Mouse (Mus musculus) heart, postnatal 25 days (tissue): ENCODE measurements around the gene Lrit3. TPM values are rescaled to one million over a fixed set of nuclear protein-coding genes. Genes with fewer than 3 reads are reported as not detected.

Experiments used
- DNase-seq: peaks from one replicate; pipeline ENCODE4 v3.0.0; 2022; ENCODE audit warnings: low spot score
- intact Hi-C: fragments of 180-260 bp; cut with DNase I; formaldehyde crosslinking; loops from one replicate; pipeline ENCODE4 v1.15.1; 2025
- total RNA-seq, 2 experiments: library from RNA; stranded (reverse); gene quantifications; 2 replicates each; pipeline ENCODE4 v1.2.3; 2021

Lrit3 gene
- total RNA-seq, result not detected

DNA sequence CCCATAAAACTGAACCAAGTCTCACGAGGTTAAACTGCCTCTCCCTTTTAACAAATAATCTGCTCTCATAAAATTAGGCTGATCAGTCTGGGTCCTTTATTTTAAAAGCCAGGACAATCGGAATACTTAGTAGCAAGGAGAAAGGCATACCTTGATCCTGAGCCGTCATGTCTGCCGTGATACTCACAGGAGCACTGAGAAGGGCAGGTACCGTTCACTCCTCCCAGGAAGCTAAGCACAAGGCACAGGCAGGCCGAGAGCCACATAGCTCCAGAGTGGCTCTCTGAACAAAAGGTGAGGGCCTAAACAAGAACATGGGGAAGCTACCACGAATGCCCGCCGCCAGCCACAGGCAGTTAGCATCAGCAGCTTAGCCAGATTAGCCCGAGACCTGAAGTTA, at the start of gene Lrit3:
Gene Lrit3 (minus strand): TSS at position 266 of the 400 bp plus-strand sequence.
- DNase-seq, result no peak
- intact Hi-C loops, result no loop called here

DNA sequence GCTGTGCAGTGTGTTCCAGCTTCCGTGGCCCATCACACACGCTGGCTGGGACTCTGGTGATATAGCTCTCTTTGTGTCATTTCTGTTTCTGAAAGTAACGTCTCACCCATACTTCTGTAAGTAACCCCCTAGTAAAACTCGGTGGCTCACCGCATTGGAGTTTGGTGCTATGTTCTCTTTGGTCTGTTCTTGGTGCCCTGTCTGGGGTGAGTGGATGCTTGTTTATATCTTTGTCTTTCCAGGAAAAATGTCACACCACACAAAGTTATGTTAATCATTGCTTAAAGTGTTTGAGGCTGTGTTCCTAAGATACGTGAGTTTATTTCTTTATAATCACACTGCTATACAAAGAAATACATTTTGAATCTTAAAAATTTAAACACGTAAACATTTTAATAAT, 43.0 kb upstream of the Lrit3 start:
- no peak for DNase-seq
- intact Hi-C loops, result no loop called here

DNA sequence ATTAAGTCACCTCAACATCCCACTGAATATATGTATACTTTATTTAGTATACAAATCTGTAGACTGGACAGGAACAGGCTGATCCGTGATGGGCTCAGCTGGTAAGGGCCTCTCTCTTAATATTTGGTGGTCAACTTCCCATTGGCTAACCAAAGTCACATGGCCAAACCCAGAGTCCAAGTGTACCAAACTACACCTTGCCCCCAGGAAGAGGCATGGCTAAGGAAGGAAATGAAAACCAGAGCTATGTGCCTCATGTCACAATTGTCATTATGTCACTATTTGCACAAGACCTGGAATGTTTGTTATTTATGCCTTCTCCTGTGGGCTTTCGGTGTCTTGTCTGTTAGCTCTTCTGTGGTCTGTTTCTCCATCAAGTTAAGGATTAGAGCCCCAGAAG, 42.0 kb upstream of the Lrit3 start:
- intact Hi-C loops, result no loop called here
- no peak for DNase-seq

DNA sequence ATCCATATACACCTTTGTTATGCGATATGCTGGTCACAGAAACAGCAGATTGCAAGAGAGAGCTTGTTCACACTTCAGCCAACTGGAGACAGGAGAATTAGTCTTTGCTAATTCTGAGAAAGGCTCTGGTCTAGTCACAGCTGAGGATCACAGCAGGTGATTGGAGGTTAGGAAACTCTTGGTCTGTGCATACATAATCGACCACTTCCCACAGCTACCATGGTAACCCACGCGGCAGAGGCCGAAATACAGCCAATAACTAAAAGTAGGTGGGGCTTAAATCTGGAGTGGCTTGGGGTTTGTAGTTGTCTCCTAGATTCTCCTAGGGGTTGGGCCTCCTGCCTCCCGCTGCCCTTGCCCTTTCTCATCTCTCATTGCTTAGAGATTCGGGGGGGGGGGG, 34.2 kb upstream of the Lrit3 start:
- no peak for DNase-seq
- intact Hi-C loops, result loop anchor here (10.0 kb wide), 1 partner anchor 867 kb away; the partner anchor contains the start of gene Ostc

DNA sequence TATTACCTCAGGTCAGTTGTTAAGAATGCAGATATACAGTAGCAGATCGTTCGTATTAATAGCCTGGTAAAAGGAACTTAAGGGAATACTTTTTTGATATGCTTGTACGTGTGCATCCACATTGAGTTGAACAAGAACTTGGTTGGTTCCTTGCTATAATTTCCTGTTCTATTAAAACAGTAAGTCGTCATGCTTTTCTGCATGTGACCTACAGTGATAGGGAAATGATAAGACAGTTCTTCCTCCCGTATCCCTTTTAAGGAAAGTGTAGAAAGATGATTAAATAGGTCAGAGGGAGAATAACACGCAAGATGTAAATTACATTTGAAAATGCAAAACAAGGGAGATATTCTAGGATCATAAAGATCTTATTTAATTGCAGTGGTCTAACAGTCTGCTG, 33.1 kb upstream of the Lrit3 start:
- intact Hi-C loops, result loop anchor here (10.0 kb wide), 1 partner anchor 868 kb away; the partner anchor contains the start of gene Ostc
- DNase-seq, result no peak

DNA sequence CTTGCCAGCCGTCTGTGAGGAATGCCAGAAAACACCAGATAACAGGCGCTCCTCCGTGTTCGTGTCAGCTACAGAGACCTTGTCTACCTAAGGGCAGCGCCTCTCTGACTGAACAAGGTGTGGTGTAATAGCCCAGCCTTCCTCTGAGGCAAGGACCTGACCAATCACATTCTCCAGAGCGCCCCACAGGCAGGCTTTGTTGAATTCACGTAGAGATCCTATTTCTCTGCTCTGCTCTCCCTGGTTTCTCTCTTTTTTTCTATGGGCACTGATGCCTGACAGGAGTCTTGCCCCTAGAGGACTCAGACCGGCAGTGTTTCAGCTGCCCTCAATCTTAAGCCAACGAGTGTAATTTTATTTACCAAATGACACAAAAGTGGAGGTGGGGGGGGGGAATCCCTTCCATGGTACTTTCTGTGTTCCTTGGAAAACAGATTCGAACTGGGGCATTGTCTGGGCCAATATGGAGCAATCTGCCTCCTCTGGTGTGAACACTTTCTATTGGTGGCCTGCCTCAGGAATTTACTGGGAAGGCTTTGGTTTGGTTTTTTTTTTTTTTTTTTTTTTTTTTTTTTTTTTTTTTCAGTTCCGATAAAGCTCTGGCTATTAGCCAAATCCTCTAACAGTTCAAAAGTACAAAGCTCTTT, 32.3 kb upstream of the Lrit3 start:
- intact Hi-C loops, result loop anchor here (10.0 kb wide), 1 partner anchor 869 kb away; the partner anchor contains the start of gene Ostc
- no peak for DNase-seq

DNA sequence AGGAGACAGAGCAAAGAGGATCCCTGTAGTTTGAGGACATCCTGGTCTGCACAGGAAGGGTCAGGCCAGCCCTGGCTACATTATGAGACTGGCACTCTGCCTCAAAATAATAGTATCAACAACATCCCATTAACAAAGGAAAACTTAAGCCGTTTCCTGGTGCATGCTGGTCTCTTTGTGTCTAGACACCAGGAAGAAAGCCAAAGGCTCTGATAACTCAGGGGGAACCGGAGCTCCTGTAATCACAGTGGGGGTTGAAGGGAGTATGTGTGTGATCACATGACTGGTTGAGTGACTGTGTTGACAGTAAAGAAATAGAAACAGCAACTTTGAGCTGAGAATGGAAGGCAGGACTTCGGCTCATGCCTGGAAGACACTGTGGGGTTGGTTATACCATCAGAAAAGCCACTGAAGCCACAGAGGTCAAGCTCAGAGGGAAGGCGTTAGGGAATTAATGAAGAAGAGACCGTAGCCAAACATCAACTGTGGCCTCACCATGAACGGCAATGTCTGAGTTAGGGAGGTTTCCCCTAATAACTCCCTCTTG, 31.6 kb upstream of the Lrit3 start, which contains the start of gene Cfi:
Gene Cfi (plus strand): TSS at position 497 of the 547 bp plus-strand sequence.
- DNase-seq, result no peak
- intact Hi-C loops, result loop anchor here (10.0 kb wide), 1 partner anchor 869 kb away; the partner anchor contains the start of gene Ostc

DNA sequence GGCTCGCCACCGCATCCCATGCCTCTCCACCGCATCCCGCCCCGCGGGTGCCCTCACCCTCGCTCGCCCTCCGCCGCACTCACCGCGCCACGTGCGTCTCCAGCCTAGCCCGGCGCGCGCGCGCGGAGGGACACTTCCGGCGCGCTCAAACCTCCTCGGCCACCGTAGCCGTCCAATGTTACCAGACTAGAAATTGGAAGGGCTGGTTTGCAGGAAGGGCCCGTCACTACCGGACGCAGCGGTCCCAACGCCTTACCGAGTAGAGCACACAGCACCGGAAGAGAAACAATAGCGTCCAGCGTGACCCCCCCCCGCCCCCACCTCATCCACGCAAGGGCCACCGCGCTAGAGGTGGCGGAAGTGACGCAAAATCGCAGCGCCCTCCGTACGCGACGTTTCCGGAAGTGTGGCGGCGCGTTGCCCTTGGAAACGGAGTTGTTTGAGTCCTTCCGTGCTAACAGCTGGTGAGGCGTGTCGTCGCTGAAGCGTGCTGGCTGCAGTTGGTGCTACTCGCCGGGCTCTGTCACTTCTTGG, 27.3 kb upstream of the Lrit3 start, which contains the start of gene Gar1:
Gene Gar1 (minus strand): TSS at position 362 of the 534 bp plus-strand sequence.
- intact Hi-C loops, result loop anchor here (2.0 to 10.0 kb wide), 4 partner anchors 46 to 874 kb away; partner anchors contain the start of genes Ostc and Pla2g12a
- DNase-seq, result peak; percentile 90

DNA sequence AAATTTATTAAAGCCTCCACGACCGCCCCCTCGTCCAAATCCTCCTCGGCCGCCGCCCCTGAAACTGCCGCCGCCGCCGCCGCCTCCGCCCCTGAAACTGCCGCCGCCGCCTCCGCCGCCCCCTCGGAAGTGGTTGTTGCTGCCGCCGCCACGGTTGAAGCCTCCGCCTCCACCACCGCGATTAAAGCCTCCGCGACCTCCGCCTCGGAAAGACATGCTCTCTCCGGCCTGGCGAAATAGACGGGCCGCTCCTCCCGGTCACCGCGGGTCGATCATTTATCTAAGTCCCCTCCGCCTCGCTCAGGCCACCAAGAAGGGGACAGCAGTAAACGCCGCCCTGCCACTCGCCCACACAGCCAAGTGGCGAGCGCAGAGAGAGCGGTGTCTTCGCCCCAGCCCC, 26.8 kb upstream of the Lrit3 start:
- intact Hi-C loops, result loop anchor here (2.0 to 10.0 kb wide), 4 partner anchors 47 to 874 kb away; partner anchors contain the start of genes Ostc and Pla2g12a

DNA sequence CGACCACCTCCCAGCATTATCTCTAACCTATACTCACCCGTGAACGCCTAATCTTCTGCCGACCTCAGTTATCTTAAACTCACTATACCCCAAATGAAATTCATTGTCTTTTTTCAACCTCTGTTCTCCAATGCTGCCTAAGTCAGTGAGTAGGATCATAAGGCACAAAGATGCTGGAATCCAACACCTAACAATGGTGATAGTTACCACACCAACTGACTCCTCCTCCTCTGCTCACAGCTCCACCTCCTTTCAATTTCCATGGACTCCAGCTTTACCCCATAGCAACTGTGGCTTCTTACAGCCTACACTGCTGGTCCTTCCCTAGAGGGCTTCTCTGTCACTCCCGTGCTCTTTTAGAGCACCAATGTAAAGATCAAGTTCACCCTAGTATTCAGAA, 23.9 kb upstream of the Lrit3 start:
- no peak for DNase-seq
- intact Hi-C loops, result loop anchor here (5.0 to 10.0 kb wide), 3 partner anchors 235 to 293 kb away; partner anchors contain the start of genes Elovl6 and Sec24b

More for the DNA sequence above, 26.8 kb upstream of the Lrit3 start:
- no peak for DNase-seq

DNA sequence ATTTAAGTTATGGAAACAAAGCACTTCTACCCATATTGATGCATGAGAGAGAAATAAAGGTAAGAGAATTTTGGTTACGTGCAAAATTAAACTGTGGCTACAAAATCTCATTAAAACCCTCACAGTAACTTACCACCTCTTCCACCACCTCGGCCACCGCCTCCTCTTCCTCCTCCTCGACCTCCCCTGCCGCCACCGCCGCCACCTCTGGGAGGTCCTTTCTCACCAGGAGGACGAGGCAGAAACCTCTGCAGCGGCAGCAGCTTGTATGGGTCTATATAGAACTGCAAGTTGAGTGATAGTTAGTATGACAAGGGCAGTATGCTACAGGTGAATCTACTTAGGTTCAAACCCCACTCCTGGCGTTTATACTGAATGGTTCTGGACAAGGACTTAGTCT, 22.9 kb upstream of the Lrit3 start:
- intact Hi-C loops, result loop anchor here (5.0 to 10.0 kb wide), 3 partner anchors 236 to 292 kb away; partner anchors contain the start of genes Elovl6 and Sec24b
- DNase-seq, result no peak

DNA sequence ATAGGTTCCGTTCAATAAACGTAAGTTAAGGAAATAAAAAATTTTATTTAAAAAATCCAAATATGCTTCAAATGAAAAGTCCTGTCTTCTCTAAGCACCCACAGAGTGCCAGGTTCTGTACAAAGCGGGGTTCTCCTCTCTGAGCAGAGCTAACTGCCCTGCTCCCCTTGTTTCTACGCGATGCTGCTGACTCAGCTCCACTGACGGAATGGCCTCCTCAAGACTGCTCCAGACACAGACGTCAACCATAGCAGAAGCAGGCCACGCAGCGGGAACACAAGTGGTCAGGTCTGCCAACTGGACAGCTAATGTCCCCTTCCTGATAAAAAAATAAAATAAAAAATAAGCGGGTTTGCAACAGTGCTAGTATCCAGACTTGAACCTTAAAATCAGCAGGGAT, 21.1 kb upstream of the Lrit3 start:
- no peak for DNase-seq
- intact Hi-C loops, result loop anchor here (5.0 to 10.0 kb wide), 3 partner anchors 237 to 290 kb away; partner anchors contain the start of genes Elovl6 and Sec24b

DNA sequence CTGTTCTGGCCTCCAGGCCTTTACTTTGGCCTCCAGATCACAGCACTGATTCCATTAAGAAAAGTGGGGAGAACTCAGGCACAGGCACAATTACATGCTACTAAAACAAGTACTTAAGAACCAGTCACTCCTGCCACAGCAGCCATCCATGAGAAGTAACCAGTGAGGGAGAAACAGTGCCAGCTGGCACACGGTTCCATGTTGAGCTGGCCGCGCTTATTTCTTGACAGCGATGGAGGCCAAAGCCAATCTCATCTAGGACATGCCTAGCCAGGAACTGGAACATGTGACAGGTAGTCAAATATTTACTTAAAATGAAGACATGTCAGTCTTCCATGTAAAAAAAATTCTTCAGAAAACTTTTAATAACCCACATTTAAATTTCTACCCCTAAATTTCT, 20.3 kb upstream of the Lrit3 start:
- intact Hi-C loops, result loop anchor here (10.0 kb wide), 1 partner anchor 289 kb away; the partner anchor contains the start of gene Elovl6
- no peak for DNase-seq

DNA sequence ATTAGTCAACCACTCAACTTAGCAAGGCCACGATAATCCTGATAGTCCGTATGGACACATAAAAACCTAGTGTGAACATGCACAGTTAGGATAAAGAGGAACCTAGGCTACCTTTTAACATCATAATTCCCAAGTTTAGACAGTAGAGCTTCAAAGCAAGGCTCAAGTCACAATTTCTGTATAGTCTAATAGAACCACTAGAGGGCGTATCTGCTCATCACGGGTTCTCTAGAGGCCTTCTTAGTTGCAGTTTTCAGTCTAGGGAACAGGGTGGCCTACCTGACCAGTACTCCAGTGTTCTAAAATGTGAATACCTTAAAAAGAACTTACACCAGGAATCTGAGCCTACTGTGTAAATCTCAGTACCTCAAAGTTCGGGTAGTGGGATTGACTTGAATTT, 19.5 kb upstream of the Lrit3 start:
- DNase-seq, result no peak
- intact Hi-C loops, result loop anchor here (10.0 kb wide), 1 partner anchor 288 kb away; the partner anchor contains the start of gene Elovl6

DNA sequence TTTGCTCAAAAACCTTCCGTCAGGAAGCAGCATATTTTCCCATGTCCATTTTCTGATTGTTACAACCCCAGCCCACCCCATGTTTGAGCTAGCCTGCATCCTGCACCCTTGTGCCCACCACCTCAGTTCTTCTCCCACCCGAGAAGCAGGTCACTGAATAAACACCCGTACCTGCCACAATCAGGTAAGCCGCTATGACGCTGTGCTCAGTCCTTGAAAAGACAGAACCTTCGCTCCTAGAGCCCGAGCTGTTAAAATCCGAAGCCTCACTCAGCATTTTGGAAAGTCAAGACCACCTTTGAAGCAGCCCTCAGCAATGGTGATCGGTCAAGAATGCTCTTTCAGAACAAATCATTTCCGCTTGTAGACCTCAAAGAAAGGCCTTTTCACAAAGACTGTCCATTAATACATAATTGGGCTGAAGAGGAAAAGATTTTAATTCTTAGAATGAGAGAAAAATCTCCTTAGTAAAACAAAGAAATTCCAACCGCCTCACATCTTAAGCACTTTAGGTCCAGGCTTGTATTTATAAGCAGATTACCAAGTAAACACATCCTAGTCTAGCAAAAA, 18.5 kb upstream of the Lrit3 start, which contains the start of gene Rrh:
Gene Rrh (minus strand): TSS at position 382 of the 570 bp plus-strand sequence.
- DNase-seq, result no peak
- intact Hi-C loops, result loop anchor here (10.0 kb wide), 1 partner anchor 287 kb away; the partner anchor contains the start of gene Elovl6

DNA sequence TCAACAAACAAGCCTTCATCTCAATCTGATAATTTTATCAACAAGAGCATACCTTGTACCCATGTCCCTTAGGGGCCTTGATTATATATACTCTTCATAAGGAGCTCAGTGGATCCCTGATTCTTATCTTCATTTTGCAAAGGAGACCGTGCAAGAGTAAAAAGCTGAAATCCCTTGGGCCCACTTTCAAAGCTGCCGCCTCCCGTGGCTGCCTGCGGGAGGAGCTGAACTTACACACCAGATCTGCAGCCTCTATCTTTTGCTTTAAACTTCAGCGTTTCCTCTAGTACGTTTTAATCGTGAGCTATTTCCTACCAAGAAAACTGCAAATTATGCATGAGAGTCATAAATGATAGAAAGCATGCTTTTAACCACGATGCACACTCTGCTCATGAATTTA, 17.9 kb upstream of the Lrit3 start:
- intact Hi-C loops, result loop anchor here (10.0 kb wide), 1 partner anchor 287 kb away; the partner anchor contains the start of gene Elovl6
- no peak for DNase-seq

DNA sequence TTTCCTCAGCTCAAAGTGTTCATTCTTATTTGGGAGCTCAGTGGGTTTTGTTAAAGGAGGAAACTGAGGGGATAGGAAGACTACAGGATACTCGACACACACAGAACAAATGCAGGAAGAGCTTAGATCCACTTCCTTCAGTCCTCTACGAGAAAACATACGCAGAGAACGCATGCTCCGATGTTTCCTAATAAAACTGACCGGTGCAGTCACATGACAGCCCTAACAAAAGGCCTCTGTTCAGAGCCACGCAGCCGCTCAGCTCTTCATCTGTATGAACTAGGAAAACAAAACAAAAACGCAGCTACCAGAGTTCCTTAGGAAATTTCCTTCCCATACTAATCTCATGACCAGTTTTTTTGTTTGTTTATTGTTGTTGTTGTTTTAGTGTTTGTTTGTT, 17.0 kb upstream of the Lrit3 start:
- DNase-seq, result no peak
- intact Hi-C loops, result loop anchor here (10.0 kb wide), 1 partner anchor 286 kb away; the partner anchor contains the start of gene Elovl6

DNA sequence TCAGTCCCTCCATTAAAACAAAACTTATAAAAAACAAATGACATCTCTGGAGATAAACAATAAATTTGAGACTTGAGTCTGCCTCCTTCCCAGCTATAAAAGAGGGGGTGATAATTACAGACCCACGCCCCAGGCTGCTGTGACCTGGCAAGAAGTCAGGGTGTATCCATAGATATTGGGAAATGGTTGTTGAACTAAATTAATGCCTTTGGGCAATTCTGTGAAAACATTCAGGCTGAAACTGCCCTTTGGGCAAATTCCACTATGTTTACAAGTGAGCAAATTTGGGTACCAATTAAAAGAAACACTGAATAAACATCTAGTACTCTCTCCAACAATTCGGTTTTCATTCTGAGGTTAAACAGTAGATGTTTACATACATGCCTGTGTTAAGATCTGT, 4.8 kb downstream of the Lrit3 start:
- intact Hi-C loops, result no loop called here
- DNase-seq, result no peak

DNA sequence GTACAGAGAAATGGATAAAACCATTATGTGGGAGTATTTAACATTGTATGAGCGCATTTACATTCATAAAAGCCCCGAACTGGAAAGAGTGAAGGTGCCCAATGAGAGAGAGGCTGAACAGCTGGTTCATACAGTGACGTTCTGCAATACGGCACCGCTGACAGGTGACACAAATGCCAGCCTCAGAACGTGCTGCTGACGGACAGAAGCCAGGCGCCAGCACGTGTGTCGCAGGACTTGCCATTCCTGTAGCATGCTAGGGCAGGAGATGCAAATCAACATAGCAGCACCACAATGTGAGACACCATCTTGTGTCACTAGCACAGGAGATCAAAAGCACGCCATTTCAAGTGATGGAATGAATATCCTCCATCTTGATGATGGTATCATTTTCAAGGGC, 5.3 kb downstream of the Lrit3 start:
- intact Hi-C loops, result no loop called here
- no peak for DNase-seq

DNA sequence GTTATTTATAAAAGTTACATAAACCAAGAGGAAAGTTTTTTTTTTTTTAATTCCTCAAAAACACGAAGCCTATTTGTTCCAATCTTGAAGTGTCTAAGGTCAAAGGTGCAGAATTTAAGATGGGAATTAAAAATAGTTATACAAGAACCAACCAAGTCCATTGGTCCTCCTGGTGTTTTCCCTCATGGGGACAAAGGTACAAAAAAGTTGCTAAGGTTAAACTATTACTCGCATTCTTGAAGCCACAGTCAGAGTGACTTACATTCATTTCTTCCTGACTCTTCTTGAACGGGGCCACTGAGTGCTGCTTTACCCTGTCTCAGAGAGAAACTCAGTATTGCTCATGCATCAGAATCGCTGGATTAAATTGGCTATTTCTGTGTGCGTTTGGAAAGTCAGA, 6.5 kb downstream of the Lrit3 start:
- intact Hi-C loops, result no loop called here
- no peak for DNase-seq
